ENCODE assay signal across 16 mouse cellular contexts in genomic region chr16:34900471-34900870, GRCm38 (mm10).
DNase-seq lines count a peak whose midpoint lies in the region; ATAC-seq lines count a peak whose summit lies in the region.
"Had no signal": no experiment of that assay in that cellular context is flagged by ENCODE, and none has a peak within 500 bp of the region (broad histone marks: within the 10 kb centered on the region; RNA-seq: fewer than 3 reads in every experiment).

No protein-coding gene starts in this region.

- H3K27ac ChIP-seq in intestine, embryonic 14.5 days (ENCODE audit: low read depth): peak overlapping the region; percentile 70
- no peak overlapping the region for H3K27ac ChIP-seq in intestine, embryonic 15.5 days
- no peak overlapping the region for H3K27ac ChIP-seq in neural tube, embryonic 13.5 days (replicated peaks)
- H3K27ac ChIP-seq: liver, embryonic 13.5 days had no signal

- peaks cover 26% of the 10 kb centered on the region for H3K4me1 ChIP-seq in intestine, embryonic 14.5 days (replicated peaks; ENCODE audit: control insufficient read depth, insufficient read depth, low read length)
- H3K4me1 ChIP-seq in intestine, embryonic 15.5 days (replicated peaks): peaks cover 20% of the 10 kb centered on the region
- H3K4me1 ChIP-seq in neural tube, embryonic 13.5 days (replicated peaks): peaks cover 19% of the 10 kb centered on the region
- H3K4me1 ChIP-seq: liver, embryonic 13.5 days had no signal

- no peaks in the 10 kb centered on the region for H3K36me3 ChIP-seq in intestine, embryonic 14.5 days (ENCODE audit: control insufficient read depth, insufficient read depth, low read length)
- no peaks in the 10 kb centered on the region for H3K36me3 ChIP-seq in intestine, embryonic 15.5 days
- no peaks in the 10 kb centered on the region for H3K36me3 ChIP-seq in neural tube, embryonic 13.5 days
- H3K36me3 ChIP-seq: liver, embryonic 13.5 days had no signal

- no peak for ATAC-seq in intestine, embryonic 14.5 days (replicated peaks; ENCODE audit: low FRiP score, low TSS enrichment, low read depth)
- no peak for ATAC-seq in intestine, embryonic 15.5 days
- ATAC-seq in neural tube, embryonic 13.5 days (ENCODE audit: low read depth): 0 out of 2 replicates have a peak, but pooled peaks have one; percentile 13

- peak; percentile 85 for DNase-seq in heart, adult 11 months
- no peak for DNase-seq in heart, adult 18-20 months
- no peak for DNase-seq in intestine, embryonic 14.5 days (ENCODE audit: low spot score)
- DNase-seq in neural tube, embryonic 10.5 days (ENCODE audit: extremely low spot score, low spot score): no peak
- no peak for DNase-seq in layer of hippocampus, adult 18-20 months (ENCODE audit: low spot score in 2 of 2)
- DNase-seq: adrenal gland, postnatal 36 days; cerebellum, adult 9-10 months; gastrocnemius, postnatal 14 days; heart, postnatal 4 days; kidney, adult 2 months; kidney, postnatal 4 days; liver, embryonic 13.5 days; lung, postnatal 4 days; thymus, postnatal 25 days had no signal

- no peak overlapping the region for H3K4me3 ChIP-seq in intestine, embryonic 14.5 days (ENCODE audit: low read depth, low read length)
- H3K4me3 ChIP-seq in intestine, embryonic 15.5 days (replicated peaks): no peak overlapping the region
- H3K4me3 ChIP-seq in neural tube, embryonic 13.5 days: no peak overlapping the region
- H3K4me3 ChIP-seq: liver, embryonic 13.5 days had no signal

- no peaks in the 10 kb centered on the region for H3K9me3 ChIP-seq in intestine, embryonic 14.5 days (ENCODE audit: control insufficient read depth, low read length)
- H3K9me3 ChIP-seq in intestine, embryonic 15.5 days: no peaks in the 10 kb centered on the region
- no peaks in the 10 kb centered on the region for H3K9me3 ChIP-seq in neural tube, embryonic 13.5 days
- H3K9me3 ChIP-seq: liver, embryonic 13.5 days had no signal

- no peak overlapping the region for H3K4me2 ChIP-seq in intestine, embryonic 14.5 days (ENCODE audit: low read length)
- no peak overlapping the region for H3K4me2 ChIP-seq in intestine, embryonic 15.5 days (replicated peaks)
- H3K4me2 ChIP-seq in neural tube, embryonic 13.5 days: no peak overlapping the region
- H3K4me2 ChIP-seq: liver, embryonic 13.5 days had no signal

- no peak overlapping the region for H3K9ac ChIP-seq in intestine, embryonic 14.5 days (ENCODE audit: low read length)
- no peak overlapping the region for H3K9ac ChIP-seq in intestine, embryonic 15.5 days
- peak overlapping the region; percentile 26; the same call in 1 of the 2 replicates for H3K9ac ChIP-seq in neural tube, embryonic 13.5 days
- H3K9ac ChIP-seq: liver, embryonic 13.5 days had no signal

- H3K27me3 ChIP-seq in intestine, embryonic 14.5 days (replicated peaks; ENCODE audit: control insufficient read depth, insufficient read depth, low read length): no peaks in the 10 kb centered on the region
- H3K27me3 ChIP-seq in intestine, embryonic 15.5 days (replicated peaks): no peaks in the 10 kb centered on the region; the same call in 1 of the 2 replicates
- H3K27me3 ChIP-seq in neural tube, embryonic 13.5 days: 0 out of 2 replicates have a peak, but pooled peaks cover 9% of the 10 kb centered on the region
- H3K27me3 ChIP-seq: liver, embryonic 13.5 days had no signal

- 89% methylated on average over 5 of the region's 5 CpGs for WGBS in intestine, embryonic 14.5 days
- 83% methylated on average over 5 of the region's 5 CpGs for WGBS in intestine, embryonic 15.5 days
- WGBS in neural tube, embryonic 13.5 days: 76% methylated on average over 5 of the region's 5 CpGs
